Mouse (Mus musculus): Measurements from ENCODE around the gene Parvg.

The Parvg gene

DNA sequence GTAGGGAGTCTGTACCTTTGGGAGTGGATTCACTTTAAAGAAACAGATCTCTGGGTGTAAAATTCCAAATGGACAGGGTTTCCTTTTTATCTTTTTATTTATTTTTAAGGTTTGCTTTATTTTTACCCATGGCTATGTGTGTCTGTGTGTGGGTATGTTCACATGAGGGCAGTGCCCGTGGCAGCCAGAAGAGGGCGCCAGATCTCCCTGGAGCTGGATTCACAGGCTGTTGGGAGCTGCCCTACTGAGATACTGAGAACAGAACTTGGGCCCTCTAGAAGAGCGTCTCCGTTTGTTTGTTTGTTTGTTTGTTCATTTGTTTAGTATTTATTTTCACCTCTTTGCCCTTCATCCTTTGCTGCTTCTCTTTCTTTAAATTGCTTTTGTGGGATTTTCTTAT lies 24.9 kb downstream of the Parvg start:
- intact Hi-C loops (cut with DNase I): no loop called here

DNA sequence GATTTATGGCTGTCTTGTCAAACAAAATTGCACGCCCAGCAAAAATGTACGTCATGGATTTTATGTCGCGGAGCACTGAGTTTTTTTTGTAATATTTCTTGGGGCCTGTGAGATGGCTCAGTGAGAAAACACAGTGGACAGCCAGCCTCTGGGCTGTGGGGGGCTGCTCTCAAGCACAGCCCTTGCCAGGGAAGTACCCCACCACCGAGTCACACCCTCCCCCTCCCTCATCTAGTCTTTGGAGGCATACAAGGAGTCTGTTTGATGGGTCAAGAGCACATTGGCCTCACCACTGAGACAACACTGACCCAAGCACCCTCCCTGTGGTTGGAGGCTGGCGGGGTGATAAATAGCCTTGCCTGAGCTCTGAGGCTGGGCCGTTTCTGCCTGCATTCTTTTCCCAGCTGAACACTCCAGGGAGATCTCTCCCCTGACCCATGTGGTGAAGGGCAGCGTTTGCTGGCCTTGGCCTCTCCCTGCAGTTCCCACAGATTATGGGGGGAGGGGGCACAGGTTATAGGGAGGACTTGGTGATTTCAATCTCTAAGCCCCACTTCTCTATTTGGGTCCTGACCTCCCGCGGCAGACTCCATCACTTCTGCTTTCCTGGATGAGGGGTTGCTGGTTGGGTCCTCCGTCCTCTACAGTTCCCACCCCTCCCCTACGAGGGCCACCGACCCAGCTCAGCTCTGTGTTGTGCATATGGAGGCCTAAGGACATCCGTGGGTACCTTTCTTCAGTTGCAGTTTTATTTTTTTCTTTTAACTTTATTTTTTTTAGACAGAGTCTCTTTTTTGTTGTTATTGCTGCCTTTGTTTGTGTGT lies 26.3 kb downstream of the Parvg start:
- intact Hi-C loops (cut with DNase I): no loop called here

GRCm38 (mm10) chr15:84351342-84351741 lies 27.5 kb downstream of the Parvg start:
- intact Hi-C loops (cut with DNase I): no loop called here

DNA sequence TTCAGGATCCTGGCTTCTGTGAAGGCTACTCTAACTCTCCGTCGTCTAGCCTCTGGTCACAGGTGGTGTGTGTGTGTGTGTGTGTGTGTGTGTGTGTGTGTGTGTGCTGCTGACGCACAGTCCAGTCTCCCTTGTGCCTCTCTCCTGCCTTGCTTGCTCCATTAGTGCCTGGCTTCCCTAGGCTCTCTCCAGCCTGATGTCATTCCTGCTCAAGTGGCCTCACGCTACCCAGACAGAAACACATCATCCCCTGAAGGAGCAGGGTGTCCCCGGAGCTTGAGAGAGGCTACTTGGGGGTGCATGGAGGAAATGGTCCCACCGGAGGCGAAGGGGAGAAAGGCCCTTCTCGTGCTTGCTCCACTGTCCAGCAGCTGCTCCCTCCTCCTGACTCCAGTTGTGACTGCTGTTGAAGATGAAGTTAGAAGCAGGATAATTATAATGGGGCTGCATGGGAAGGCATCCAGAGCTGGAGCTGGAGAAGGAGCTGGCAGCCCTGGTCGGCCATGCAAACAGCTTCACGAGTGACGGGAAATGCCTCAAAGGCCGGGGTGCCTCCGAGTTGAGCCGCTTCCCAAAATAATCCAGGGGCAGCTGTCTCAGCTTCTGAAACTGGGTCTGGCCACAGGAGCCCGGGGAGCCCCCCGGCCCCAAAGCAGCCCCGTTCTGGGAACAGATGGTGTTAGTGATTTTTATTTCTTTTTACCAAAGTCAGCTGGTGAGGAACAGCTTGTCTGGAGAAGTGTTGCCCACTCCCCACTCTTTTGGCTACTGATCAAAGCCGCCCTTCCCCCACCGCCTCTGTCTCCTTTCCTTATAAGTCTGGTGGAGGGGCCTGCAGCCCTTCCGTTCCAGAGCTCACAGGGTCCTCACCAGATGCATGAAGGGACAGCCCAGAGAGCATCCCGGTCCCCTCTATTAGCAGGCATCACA lies 28.4 kb downstream of the Parvg start:
- intact Hi-C loops (cut with DNase I): no loop called here

DNA sequence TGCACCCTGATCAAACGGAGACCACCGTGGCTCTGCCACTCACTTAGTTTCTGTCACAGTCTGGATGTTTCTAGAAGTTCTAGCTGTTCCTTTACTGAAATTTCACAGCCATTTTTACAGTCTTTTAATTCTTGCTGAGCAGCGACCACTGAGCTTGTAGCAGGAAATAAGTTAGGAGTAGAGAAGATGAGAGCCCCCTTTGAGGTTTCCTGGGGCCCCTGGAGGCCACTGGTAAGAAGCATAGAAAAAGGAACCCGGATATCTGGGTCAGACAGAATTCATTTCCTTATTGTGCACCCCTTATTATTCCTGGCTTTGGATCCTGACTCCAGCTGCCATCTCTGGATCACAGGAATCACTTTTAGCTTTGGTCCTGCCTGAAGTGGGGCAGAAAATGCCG lies 31.3 kb downstream of the Parvg start:
- intact Hi-C loops (cut with DNase I): no loop called here

DNA sequence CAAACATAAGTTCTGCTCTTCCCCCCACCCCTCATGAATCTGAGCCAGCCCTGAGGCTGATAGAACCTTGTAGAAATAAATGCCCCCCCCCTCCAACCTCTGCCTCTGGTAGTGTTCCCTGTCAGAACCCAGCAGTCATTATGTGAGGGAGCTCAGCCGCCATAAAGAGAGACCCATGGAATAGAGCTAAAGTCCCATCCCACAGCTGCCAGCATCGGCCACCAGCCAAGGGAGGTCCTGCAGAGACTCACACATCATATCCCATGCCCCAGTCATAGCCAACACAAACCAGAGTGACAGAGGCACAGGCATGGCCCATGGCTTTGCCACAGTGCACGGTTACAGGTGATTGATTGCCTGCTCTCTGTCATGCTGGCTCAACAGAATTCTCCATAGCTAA lies 40.9 kb downstream of the Parvg start:
- intact Hi-C loops (cut with DNase I): no loop called here

GRCm38 (mm10) chr15:84365675-84366381 lies 42.0 kb downstream of the Parvg start:
- intact Hi-C loops (cut with DNase I): no loop called here

DNA sequence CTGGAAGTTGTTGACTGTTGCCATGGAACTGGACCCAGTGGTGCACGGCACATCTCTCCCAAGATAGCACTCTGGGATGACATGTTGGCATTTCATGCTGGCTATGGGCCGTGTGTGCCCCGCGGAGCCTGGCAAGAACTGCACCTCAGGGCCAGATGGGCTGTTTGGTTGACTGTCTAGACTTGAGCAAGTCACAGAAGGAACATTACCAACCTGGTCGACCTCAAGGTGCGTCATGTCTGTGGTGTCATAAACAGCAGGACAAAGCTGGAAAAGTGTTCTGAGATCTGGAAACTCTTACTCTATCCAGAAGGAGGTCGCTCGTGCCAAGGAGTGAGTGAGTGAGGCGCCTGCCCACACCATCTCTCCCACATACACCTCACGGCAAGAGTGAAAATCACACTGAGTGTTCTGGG lies 42.8 kb downstream of the Parvg start:
- intact Hi-C loops (cut with DNase I): no loop called here

GRCm38 (mm10) chr15:84367402-84367801 lies 43.6 kb downstream of the Parvg start:
- intact Hi-C loops (cut with DNase I): no loop called here

DNA sequence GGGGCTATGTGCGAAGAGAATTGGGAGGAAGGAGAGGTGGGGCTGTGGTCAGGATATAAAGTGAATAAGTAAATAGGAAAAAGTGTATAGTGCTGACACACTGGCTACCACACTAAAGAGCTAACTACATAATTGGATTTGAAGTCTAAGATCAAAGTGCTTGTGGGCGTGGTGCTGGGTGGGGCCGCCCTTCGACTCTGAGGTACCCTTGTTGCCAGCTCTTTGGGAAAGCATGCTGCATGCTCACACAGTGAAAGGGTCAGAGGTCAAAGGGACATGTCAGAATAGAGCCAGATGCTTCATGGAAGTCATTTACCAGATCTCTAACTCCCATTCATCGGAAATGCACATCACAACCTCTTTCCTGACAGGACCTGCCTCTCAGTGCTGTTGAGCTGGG lies 49.0 kb downstream of the Parvg start:
- intact Hi-C loops (cut with DNase I): no loop called here

DNA sequence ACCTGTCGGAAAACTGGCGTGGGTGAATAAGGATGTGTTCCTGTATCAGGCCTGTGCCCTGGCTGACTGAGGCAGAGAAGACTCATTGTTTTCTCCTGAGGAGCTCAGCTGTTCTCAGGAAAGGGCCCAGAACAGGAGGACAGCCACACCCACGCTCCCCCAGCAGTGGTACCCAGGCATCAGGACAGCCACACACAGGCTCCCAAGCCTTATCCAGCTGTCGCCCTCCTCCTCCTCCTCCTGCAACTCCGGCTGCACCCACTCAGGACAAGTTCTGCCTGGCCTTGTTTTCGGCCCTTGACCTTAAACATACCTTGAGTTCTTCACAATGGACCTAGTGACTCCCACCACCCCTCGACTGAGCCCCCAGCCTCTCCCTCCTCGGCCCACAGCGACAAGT lies 54.9 kb downstream of the Parvg start:
- intact Hi-C loops (cut with DNase I): no loop called here

GRCm38 (mm10) chr15:84380181-84380580 lies 56.4 kb downstream of the Parvg start:
- intact Hi-C loops (cut with DNase I): no loop called here

GRCm38 (mm10) chr15:84384066-84384465 lies 60.2 kb downstream of the Parvg start:
- intact Hi-C loops (cut with DNase I): no loop called here

DNA sequence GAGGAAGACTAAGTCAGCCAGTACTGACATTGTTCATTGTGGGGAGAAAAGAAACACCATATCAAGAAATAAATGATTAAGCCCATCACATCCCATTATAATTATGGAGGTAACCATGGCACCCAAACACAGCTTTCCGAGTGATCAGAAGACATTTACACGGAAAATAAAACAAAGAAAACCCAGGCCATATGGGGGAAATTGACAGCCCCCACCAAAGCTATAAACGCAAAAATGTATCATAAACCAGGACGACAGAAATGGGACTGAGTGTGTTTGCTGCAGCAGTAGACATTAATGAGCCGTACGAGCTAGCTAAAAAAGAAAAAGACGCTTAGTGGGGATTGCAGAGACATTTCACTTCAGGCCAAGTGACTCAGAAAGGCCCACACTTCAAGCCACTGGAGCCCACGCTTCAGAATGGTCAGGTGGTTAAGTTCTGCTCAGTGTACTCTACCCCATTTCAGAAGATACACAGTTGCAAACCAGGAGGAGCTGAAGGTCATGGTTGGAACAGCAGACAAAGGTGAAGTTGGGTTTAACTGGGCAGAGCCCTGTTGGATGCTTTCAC lies 62.3 kb downstream of the Parvg start:
- intact Hi-C loops (cut with DNase I): no loop called here

GRCm38 (mm10) chr15:84388698-84389131 lies 64.9 kb downstream of the Parvg start:
- intact Hi-C loops (cut with DNase I): no loop called here

- intact Hi-C loops (cut with DNase I): no loop called here
Measured at GRCm38 (mm10) chr15:84392131-84392530, 68.3 kb downstream of the Parvg start.

Data from adrenal gland (tissue).